Mouse (Mus musculus) adrenal gland, adult (tissue): ENCODE results near the gene Art3.

Experiments
- DNase-seq, 2 experiments: peaks; one replicate each; pipeline ENCODE4 v3.0.0; 2022 to 2023; ENCODE audit warnings: low spot score in 1 of 2; ENCODE audit not compliant: inconsistent age in 2 of 2

Gene Art3

GRCm38 (mm10) chr5:92411461-92412140, 80.0 kb downstream of the Art3 start:
- DNase-seq = peak in 1 of 2 experiments; percentile 43

- no peak for DNase-seq
Measured at GRCm38 (mm10) chr5:92413271-92413981, 81.8 kb downstream of the Art3 start.

- no peak for DNase-seq
Measured at GRCm38 (mm10) chr5:92413982-92414375, 82.4 kb downstream of the Art3 start.

- DNase-seq = no peak
Measured at GRCm38 (mm10) chr5:92424126-92424525, 92.5 kb downstream of the Art3 start.

GRCm38 (mm10) chr5:92430723-92431122, 99.1 kb downstream of the Art3 start:
- peak in 1 of 2 experiments; percentile 60 for DNase-seq

- no peak for DNase-seq
Measured at GRCm38 (mm10) chr5:92431611-92432010, 100.0 kb downstream of the Art3 start.

GRCm38 (mm10) chr5:92434070-92434469, 102.4 kb downstream of the Art3 start:
- DNase-seq = no peak

- DNase-seq = no peak
Measured at GRCm38 (mm10) chr5:92434571-92434985, 103.0 kb downstream of the Art3 start.

- peak; percentile 97 to 99 for DNase-seq
Measured at GRCm38 (mm10) chr5:92435025-92435584, 103.5 kb downstream of the Art3 start, which contains the start of gene Nup54. Nup54 (minus strand) TSS chr5:92435219.

- no peak for DNase-seq
Measured at GRCm38 (mm10) chr5:92438540-92438939, 106.9 kb downstream of the Art3 start.

- DNase-seq = peak; percentile 69
Measured at GRCm38 (mm10) chr5:92441494-92441893, 109.9 kb downstream of the Art3 start.

- no peak for DNase-seq
Measured at GRCm38 (mm10) chr5:92442914-92443313, 111.3 kb downstream of the Art3 start.

GRCm38 (mm10) chr5:92445016-92445415, 113.4 kb downstream of the Art3 start:
- peak; percentile 65 to 78 for DNase-seq

GRCm38 (mm10) chr5:92446736-92447135, 115.1 kb downstream of the Art3 start:
- DNase-seq = no peak

- no peak for DNase-seq
Measured at GRCm38 (mm10) chr5:92452876-92453275, 121.2 kb downstream of the Art3 start.

- no peak for DNase-seq
Measured at GRCm38 (mm10) chr5:92457410-92457809, 125.8 kb downstream of the Art3 start.

- DNase-seq = no peak
Measured at GRCm38 (mm10) chr5:92458726-92459125, 127.1 kb downstream of the Art3 start.

- DNase-seq = peak; percentile 65 to 87
Measured at GRCm38 (mm10) chr5:92461321-92461720, 129.7 kb downstream of the Art3 start.
